Mouse (Mus musculus) liver, postnatal 0 days (tissue): ENCODE measurements at regions not wholly inside any gene's neighbourhood (a gene's known extent, or its start where the extent isn't known, plus 50 kb on each side); places are given as distances from the start of the nearest gene placed in this dataset.

Experiments used
- CTCF ChIP-seq: sonication (generic); IDR thresholded peaks from 2 replicates; pipeline ENCODE4 v1.5.1; 2016; ENCODE audit warnings: antibody characterized with exemption, low read depth
- EP300 ChIP-seq: IDR thresholded peaks from 2 replicates; pipeline ENCODE4 v1.6.1; 2016; ENCODE audit warnings: antibody characterized with exemption, low read depth, mild to moderate bottlenecking

DNA sequence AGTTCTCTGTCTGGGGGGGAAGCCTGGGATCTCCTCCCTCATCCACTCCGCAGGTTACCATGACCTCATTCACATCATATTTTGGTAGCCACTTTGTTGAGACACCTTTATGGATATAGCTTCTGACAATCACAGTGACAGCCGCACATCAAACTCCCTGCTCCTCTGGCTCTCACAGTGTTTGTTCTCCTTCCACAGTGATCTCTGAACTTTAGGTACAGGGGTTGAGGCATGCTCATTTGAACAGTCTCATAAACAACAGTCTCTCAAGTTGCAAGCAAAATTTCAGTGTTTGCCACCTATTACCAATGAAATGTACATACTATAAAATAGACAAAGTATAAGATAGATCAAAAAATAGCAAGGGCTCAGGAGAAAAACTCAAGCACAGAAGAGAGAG is 200.2 kb upstream of the Lyplal1 start:
- no peak for TF ChIP-seq CTCF
- no peak for TF ChIP-seq EP300
